Mouse (Mus musculus): ENCODE measurements around the gene Slc38a8.

- no peak for TF ChIP-seq CTCF (IDR thresholded peaks at IDR 0.05; ENCODE audit: low read depth, low read length)
- TF ChIP-seq TAL1 (conservative IDR thresholded peaks at IDR 0.05; ENCODE audit: low read depth, low read length) = no peak
- no peak for TF ChIP-seq GATA1 (IDR thresholded peaks at IDR 0.05; ENCODE audit: borderline replicate concordance, low read length)
- no peak for TF ChIP-seq POLR2AphosphoS5 (IDR thresholded peaks at IDR 0.05; ENCODE audit: insufficient replicate concordance, low read depth, low read length)
- no peak for TF ChIP-seq GATA2 (IDR thresholded peaks at IDR 0.05; ENCODE audit: borderline replicate concordance, low read depth, low read length)
Measured at GRCm38 (mm10) chr8:119516674-119517073, 15.2 kb upstream of the Slc38a8 start.

Data from G1E (cell line).